13 mouse cellular contexts compared by ENCODE assay signal in genomic region chr2:156524078-156524477, GRCm38 (mm10). TPM values are rescaled to one million over a fixed set of nuclear protein-coding genes. Genes with fewer than 3 reads are reported as not detected.
DNase-seq lines count a peak whose midpoint lies in the region; ATAC-seq and TF ChIP-seq lines count a peak whose summit lies in the region.
"Had no signal": no experiment of that assay in that cellular context is flagged by ENCODE, and none has a peak within 500 bp of the region (broad histone marks: within the 10 kb centered on the region; RNA-seq: fewer than 3 reads in every experiment).

No protein-coding gene starts in this region.

- no peak for ATAC-seq in embryonic facial prominence, embryonic 14.5 days (ENCODE audit: low read depth)
- ATAC-seq in hindbrain, embryonic 11.5 days (ENCODE audit: low FRiP score): no peak

- no peak overlapping the region for H3K4me2 ChIP-seq in embryonic facial prominence, embryonic 14.5 days (ENCODE audit: low read depth, low read length)
- no peak overlapping the region for H3K4me2 ChIP-seq in hindbrain, embryonic 11.5 days (replicated peaks; ENCODE audit: low read depth, low read length)
- H3K4me2 ChIP-seq: liver, embryonic 13.5 days had no signal

- WGBS in kidney, adult 2 months: 27% methylated on average over 3 of the region's 3 CpGs
- WGBS in embryonic facial prominence, embryonic 14.5 days: 41% methylated on average over 3 of the region's 3 CpGs
- 44% methylated on average over 3 of the region's 3 CpGs for WGBS in hindbrain, embryonic 11.5 days

- no peaks in the 10 kb centered on the region for H3K9me3 ChIP-seq in embryonic facial prominence, embryonic 14.5 days (ENCODE audit: control insufficient read depth, low read length)
- H3K9me3 ChIP-seq in hindbrain, embryonic 11.5 days (ENCODE audit: control insufficient read depth, low read length): no peaks in the 10 kb centered on the region
- H3K9me3 ChIP-seq: G1E; liver, embryonic 13.5 days had no signal

- no peaks in the 10 kb centered on the region for H3K4me1 ChIP-seq in kidney, adult 2 months (ENCODE audit: control insufficient read depth, insufficient read depth, low read length)
- H3K4me1 ChIP-seq in embryonic facial prominence, embryonic 14.5 days (ENCODE audit: control insufficient read depth, insufficient read depth, low read length): no peaks in the 10 kb centered on the region
- no peaks in the 10 kb centered on the region for H3K4me1 ChIP-seq in hindbrain, embryonic 11.5 days (replicated peaks; ENCODE audit: control insufficient read depth, insufficient read depth, low read length)
- H3K4me1 ChIP-seq: liver, embryonic 13.5 days had no signal

- H3K36me3 ChIP-seq in kidney, adult 2 months (ENCODE audit: control insufficient read depth, insufficient read depth, low read length): no peaks in the 10 kb centered on the region; the same call in 1 of the 2 replicates
- peaks cover 44% of the 10 kb centered on the region for H3K36me3 ChIP-seq in embryonic facial prominence, embryonic 14.5 days (ENCODE audit: control insufficient read depth, insufficient read depth, low read length)
- H3K36me3 ChIP-seq in hindbrain, embryonic 11.5 days (ENCODE audit: control insufficient read depth, insufficient read depth, low read length): no peaks in the 10 kb centered on the region
- H3K36me3 ChIP-seq: G1E; liver, embryonic 13.5 days had no signal

- no peaks in the 10 kb centered on the region for H3K27me3 ChIP-seq in kidney, adult 2 months (replicated peaks; ENCODE audit: control insufficient read depth, insufficient read depth, low read length)
- H3K27me3 ChIP-seq in embryonic facial prominence, embryonic 14.5 days (replicated peaks; ENCODE audit: control insufficient read depth, insufficient read depth, low read length): no peaks in the 10 kb centered on the region
- H3K27me3 ChIP-seq in hindbrain, embryonic 11.5 days (ENCODE audit: control insufficient read depth, insufficient read depth, low read length): no peaks in the 10 kb centered on the region
- H3K27me3 ChIP-seq: liver, embryonic 13.5 days had no signal

- no peak overlapping the region for H3K9ac ChIP-seq in embryonic facial prominence, embryonic 14.5 days (ENCODE audit: low read depth, low read length)
- no peak overlapping the region for H3K9ac ChIP-seq in hindbrain, embryonic 11.5 days (ENCODE audit: low read depth, low read length)
- H3K9ac ChIP-seq: liver, embryonic 13.5 days had no signal

- TF ChIP-seq CTCF in kidney, adult 2 months (conservative IDR thresholded peaks at IDR 0.05; ENCODE audit: insufficient read depth, insufficient read length, low read depth, low read length): no peak

- no peak overlapping the region for H3K27ac ChIP-seq in kidney, adult 2 months (ENCODE audit: insufficient read depth, low read depth, low read length)
- H3K27ac ChIP-seq in embryonic facial prominence, embryonic 14.5 days (replicated peaks; ENCODE audit: low read depth, low read length): no peak overlapping the region
- H3K27ac ChIP-seq in hindbrain, embryonic 11.5 days (ENCODE audit: low read depth, low read length): no peak overlapping the region
- H3K27ac ChIP-seq: liver, embryonic 13.5 days had no signal

- TF ChIP-seq POLR2A in kidney, adult 2 months (IDR thresholded peaks at IDR 0.05; ENCODE audit: low read depth, low read length): no peak

- no peak overlapping the region for H3K4me3 ChIP-seq in kidney, adult 2 months (ENCODE audit: insufficient read depth, low read depth, low read length)
- no peak overlapping the region for H3K4me3 ChIP-seq in embryonic facial prominence, embryonic 14.5 days (ENCODE audit: low read depth, low read length)
- H3K4me3 ChIP-seq in hindbrain, embryonic 11.5 days (ENCODE audit: low read depth, low read length): no peak overlapping the region
- H3K4me3 ChIP-seq: liver, embryonic 13.5 days had no signal

- peak; percentile 36 for DNase-seq in kidney, adult 2 months
- no peak for DNase-seq in kidney, adult 9 months
- peak; percentile 7 for DNase-seq in embryonic facial prominence, embryonic 14.5 days (ENCODE audit: low spot score)
- peak; percentile 11 for DNase-seq in hindbrain, embryonic 11.5 days (ENCODE audit: low spot score)
- peak; percentile 38 for DNase-seq in lung, postnatal 36 days
- DNase-seq in thymus, postnatal 25 days: no peak
- DNase-seq in adrenal gland, adult 8-10 months: no peak
- DNase-seq: cerebellum, adult 8-10 months; gastrocnemius, postnatal 14 days; layer of hippocampus, postnatal 36 days; left cerebral cortex, postnatal 4 days; liver, embryonic 13.5 days had no signal

RNA-seq across cellular contexts. Expression of gene Aar2, which starts 23.3 kb away (rescaled TPM):
- 25.7 and 29.3 TPM in 2 replicates for polyA plus RNA-seq in kidney, adult 2 months (2012; rRNA removed)
- polyA plus RNA-seq in embryonic facial prominence, embryonic 14.5 days (2014; fragmentation: Nextera tagmentation; extraction: Ambion mirVana): 34.3 and 37.5 TPM in 2 replicates
- 44.4 and 49.1 TPM in 2 replicates for polyA plus RNA-seq in hindbrain, embryonic 11.5 days (2014; fragmentation: Nextera tagmentation; extraction: Ambion mirVana)
- 10 to 100 TPM; 38.9 to 51.9 (median 47.2) TPM for total RNA-seq in adrenal gland, adult 8-10 months (2022)

Comparison
In these comparisons a context has a peak if more than half of its experiments do, and no peak if none do; other contexts are left out.
1. DNase-seq: peak in kidney, adult 2 months (single experiment), embryonic facial prominence, embryonic 14.5 days (single experiment), hindbrain, embryonic 11.5 days (single experiment) and lung, postnatal 36 days (single experiment); none in kidney, adult 9 months (single experiment), thymus, postnatal 25 days (single experiment) and adrenal gland, adult 8-10 months (single experiment).